Mouse (Mus musculus) left cerebral cortex, adult 2 months (tissue): Measurements from ENCODE around the gene Slc7a10. TPM values are rescaled to one million over a fixed set of nuclear protein-coding genes. Genes with fewer than 3 reads are reported as not detected.

Experiments used
- DNase-seq, 2 experiments: peaks; one replicate each; pipeline ENCODE4 v3.0.0; 2021 to 2022; ENCODE audit warnings: low spot score in 2 of 2, mixed read lengths in 1 of 2; ENCODE audit errors: extremely low spot score in 1 of 2
- H3K27ac ChIP-seq: fragments of 200-600 bp; 2 replicates; pipeline ENCODE4 v1.8.1; 2022
- H3K4me3 ChIP-seq: fragments of 200-600 bp; 2 replicates; pipeline ENCODE4 v1.8.1; 2022
- CTCF ChIP-seq: fragments of 200-600 bp; IDR thresholded peaks from 2 replicates; pipeline ENCODE4 v1.8.1; 2022; ENCODE audit warnings: antibody characterized with exemption, mild to moderate bottlenecking, moderate library complexity
- intact Hi-C: fragments of 180-260 bp; cut with DNase I; formaldehyde crosslinking; loops from one replicate; pipeline ENCODE4 v1.15.1; 2025
- total RNA-seq, 2 experiments: library from RNA; stranded (reverse); gene quantifications; 2 replicates each; pipeline ENCODE4 v1.2.3; 2021

Slc7a10 gene
- total RNA-seq, 2 experiments from 2014 or later, result 37.1 to 47.6 TPM

- intact Hi-C loops, result no loop called here
- Histone ChIP-seq H3K27ac (no peak overlapping the region), H3K4me3 (no peak overlapping the region)
- no peak for DNase-seq
- TF ChIP-seq CTCF, result no peak
Measured at GRCm38 (mm10) chr7:35154449-35154848, 31.7 kb upstream of the Slc7a10 start.

DNA sequence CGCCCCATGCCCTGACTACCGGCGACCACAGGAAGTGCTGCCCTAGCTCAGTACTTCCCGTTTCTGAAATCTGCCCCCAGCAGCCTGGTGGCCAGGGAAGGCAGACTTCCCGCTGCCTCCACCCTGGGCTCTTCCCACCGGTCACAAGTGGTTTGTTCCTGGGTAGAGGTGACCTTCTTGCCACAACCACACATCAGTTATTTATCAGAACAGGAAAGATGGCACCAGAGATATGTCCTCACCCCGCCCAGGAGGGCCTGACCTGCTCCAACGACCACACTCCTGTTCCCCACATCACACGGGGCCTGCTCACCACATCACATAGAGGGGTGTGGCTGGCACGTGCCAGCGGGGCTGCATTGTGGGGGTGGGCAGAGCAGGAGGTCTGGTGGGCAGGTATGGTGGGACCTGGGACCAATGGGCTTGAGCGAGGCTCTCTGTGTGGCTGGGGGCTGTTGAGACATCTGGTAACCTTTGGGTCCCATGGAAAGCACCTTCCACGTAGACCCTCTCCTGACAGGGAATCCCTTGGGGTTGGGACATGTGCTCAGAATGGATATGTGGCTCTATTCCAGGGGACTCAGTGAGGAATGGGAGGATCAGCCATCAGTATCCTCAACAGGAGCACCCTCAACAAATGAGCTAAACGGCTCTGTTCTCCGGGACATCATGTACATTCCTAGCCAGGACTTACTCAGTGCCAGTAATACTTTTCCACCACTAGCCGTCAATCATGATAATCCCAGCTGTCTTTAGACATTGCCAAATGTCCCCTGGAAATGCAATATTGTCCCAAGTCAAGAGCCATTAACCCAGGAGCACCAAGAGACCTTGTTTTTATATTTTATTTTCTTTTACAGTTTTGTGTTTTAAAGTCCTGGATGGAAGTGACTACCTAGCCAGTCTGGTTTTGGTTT, 29.4 kb upstream of the Slc7a10 start:
- intact Hi-C loops, result no loop called here
- no peak overlapping the region for H3K27ac ChIP-seq
- no peak overlapping the region for H3K4me3 ChIP-seq
- TF ChIP-seq CTCF, result no peak; the same call in 1 of the 2 replicates
- no peak for DNase-seq

GRCm38 (mm10) chr7:35157512-35157911, 28.7 kb upstream of the Slc7a10 start:
- intact Hi-C loops, result no loop called here
- no peak for TF ChIP-seq CTCF
- H3K27ac ChIP-seq, result no peak overlapping the region
- DNase-seq, result no peak
- no peak overlapping the region for H3K4me3 ChIP-seq

GRCm38 (mm10) chr7:35162443-35162842, 23.7 kb upstream of the Slc7a10 start:
- no peak for DNase-seq
- Histone ChIP-seq H3K27ac (no peak overlapping the region), H3K4me3 (no peak overlapping the region)
- no peak for TF ChIP-seq CTCF
- intact Hi-C loops, result no loop called here

GRCm38 (mm10) chr7:35163600-35163999, 22.6 kb upstream of the Slc7a10 start:
- no peak for TF ChIP-seq CTCF
- intact Hi-C loops, result no loop called here
- Histone ChIP-seq H3K4me3 (no peak overlapping the region), H3K27ac (no peak overlapping the region)
- DNase-seq, result no peak

DNA sequence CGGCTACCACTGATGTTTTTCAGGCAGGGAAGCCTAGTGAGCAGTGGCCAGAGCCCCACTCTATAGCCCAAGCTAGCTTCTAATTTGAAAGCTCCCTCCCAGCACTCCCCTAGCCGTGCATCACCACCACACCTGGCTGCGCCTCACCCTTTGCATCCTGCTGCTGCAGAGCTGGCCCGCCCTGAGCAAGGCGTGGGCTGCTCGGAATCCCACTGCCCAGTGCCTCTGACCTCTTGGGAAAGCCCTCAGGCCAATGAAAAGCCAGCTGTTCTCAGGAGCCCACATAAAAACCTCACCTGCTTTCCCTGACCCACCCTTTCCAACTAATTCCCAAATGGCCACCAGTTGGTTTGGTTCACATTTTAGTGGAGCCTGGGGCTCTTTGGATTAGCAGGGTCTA, 22.1 kb upstream of the Slc7a10 start:
- H3K27ac ChIP-seq, result no peak overlapping the region
- intact Hi-C loops, result no loop called here
- no peak for TF ChIP-seq CTCF
- no peak overlapping the region for H3K4me3 ChIP-seq
- no peak for DNase-seq

- DNase-seq, result no peak
- Histone ChIP-seq H3K4me3 (no peak overlapping the region), H3K27ac (no peak overlapping the region)
- TF ChIP-seq CTCF, result no peak
- intact Hi-C loops, result no loop called here
Measured at GRCm38 (mm10) chr7:35166988-35167387, 19.2 kb upstream of the Slc7a10 start.

DNA sequence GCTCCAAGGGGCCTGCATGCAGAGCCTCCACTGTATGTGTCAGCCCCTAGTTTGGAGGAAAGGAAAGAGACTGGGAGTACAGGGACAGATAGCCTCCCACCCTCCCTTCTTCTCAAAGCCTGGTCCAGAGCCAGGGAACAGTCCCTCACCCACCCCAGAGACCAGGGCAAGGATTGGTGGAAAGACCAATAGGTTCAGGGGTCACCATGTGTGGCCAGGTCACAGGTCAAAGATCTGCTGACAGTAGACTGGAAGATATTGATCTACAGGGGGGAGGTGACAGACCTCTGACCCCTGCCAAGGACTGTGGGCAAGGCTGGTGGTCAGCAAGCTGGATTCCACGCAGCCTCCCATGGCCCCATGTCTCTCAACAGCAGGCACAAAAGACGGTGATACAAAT, 18.3 kb upstream of the Slc7a10 start:
- H3K4me3 ChIP-seq, result no peak overlapping the region
- intact Hi-C loops, result no loop called here
- H3K27ac ChIP-seq, result no peak overlapping the region
- no peak for DNase-seq
- TF ChIP-seq CTCF, result no peak

DNA sequence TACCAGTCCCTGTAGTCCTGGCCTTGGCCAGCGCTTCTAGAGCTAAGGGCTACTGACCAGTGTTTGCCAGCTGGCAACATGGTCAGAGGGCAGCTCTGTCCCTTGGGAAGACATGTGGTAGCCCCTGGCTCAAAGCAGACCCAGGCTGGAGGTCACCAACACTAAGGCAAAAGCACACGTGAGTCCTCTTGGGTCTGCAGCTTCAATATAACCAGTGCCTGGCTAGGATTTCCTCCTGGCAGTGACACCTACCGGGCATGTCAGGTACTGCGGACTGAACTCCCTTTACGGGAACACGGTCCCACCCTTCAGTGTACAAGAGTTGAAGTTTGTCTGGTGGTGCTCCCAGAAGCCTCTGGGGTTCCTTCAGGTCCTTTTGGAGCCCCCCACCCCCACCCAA, 16.8 kb upstream of the Slc7a10 start:
- Histone ChIP-seq H3K27ac (no peak overlapping the region), H3K4me3 (no peak overlapping the region)
- peak; percentile 80 to 90 for DNase-seq
- peak; percentile 97 for TF ChIP-seq CTCF
- intact Hi-C loops, result loop anchor here (1.0 kb wide), 1 partner anchor 50 kb away; the partner anchor contains the start of gene Cebpa

DNA sequence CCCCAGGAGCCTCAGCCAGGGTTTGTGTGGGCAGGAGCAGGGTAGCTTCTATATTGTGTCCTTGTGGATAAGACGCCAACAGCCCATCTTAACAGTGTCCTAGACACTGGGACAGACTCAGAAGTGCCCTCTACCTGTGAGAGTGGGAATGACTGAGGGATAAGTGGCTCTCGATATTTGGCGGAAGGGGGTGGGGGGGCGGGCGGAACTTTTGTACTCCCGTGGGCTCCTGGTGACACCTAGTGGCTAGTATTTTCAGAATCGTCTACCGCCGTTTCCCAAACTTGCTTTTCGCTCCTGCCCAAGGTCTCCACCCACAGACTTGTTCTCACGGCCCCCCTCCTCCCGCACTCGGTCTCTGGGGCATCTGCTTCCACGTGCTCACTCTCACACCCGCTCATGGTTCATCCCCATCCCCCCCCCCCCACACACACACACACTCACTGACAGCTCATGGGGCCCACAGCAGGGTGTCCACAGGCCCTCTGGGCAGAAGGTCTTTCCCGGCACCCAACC, 14.3 kb upstream of the Slc7a10 start:
- intact Hi-C loops, result loop anchor here (1.0 to 10.0 kb wide), 4 partner anchors 146 to 765 kb away; no protein-coding TSS in a partner anchor

GRCm38 (mm10) chr7:35172519-35172918, 13.7 kb upstream of the Slc7a10 start:
- no peak overlapping the region for H3K4me3 ChIP-seq
- H3K27ac ChIP-seq, result no peak overlapping the region
- no peak for DNase-seq
- intact Hi-C loops, result loop anchor here (1.0 to 10.0 kb wide), 3 partner anchors 146 to 496 kb away; no protein-coding TSS in a partner anchor
- TF ChIP-seq CTCF, result no peak

More for the DNA sequence above, 14.3 kb upstream of the Slc7a10 start:
- H3K4me3 ChIP-seq, result no peak overlapping the region
- TF ChIP-seq CTCF, result peak; percentile 70
- H3K27ac ChIP-seq, result no peak overlapping the region
- peak; percentile 72 to 73 for DNase-seq

DNA sequence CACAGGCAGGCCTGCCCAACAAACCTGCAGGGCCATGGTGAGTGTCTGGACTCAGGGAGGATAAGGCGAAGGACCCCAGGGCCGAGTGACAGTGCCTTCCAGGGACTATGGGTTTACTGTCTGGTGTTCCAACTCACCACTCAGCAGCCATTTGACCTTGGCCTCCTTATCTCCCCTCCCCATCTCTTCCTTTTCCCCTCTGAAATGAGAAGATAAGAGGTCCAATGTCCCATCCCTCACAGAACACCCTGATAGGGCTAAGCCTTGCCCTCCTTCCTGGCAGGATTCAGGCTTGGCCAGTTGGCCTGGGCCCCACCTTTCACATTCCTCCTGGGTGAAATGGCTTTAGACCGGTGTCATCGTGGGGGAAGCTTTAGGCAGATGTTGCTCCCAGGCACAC, 10.7 kb upstream of the Slc7a10 start:
- no peak for TF ChIP-seq CTCF
- intact Hi-C loops, result loop anchor here (5.0 to 10.0 kb wide), 2 partner anchors 87 to 331 kb away; no protein-coding TSS in a partner anchor
- DNase-seq, result no peak
- no peak overlapping the region for H3K4me3 ChIP-seq
- no peak overlapping the region for H3K27ac ChIP-seq
